Mouse (Mus musculus): ENCODE data around the gene Naa60.

DNA sequence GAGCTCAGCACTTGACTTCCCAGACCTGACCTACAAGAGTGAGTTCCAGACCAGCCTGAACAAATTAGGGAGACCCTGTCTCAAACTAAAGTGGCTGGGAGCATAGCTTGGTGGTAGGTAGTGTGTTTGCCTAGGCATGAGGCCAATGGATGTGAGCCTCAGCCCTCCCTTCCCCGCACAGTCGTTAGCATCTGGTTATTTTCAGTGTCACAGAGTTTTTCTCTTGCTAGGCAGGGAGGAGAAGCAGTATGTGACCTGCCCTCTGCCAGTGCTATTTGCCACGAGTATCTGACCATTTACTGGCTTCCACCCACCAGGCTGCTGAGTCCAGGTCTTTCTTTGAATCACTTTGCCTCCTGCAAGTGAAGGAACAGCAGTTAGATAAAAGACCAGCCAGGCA is 21.6 kb downstream of the Naa60 start:
- no peak for TF ChIP-seq CTCF (IDR thresholded peaks at IDR 0.05; ENCODE audit: low read depth, low read length)
- no peak for TF ChIP-seq TAL1 (conservative IDR thresholded peaks at IDR 0.05; ENCODE audit: low read depth, low read length)
- TF ChIP-seq GATA1 (IDR thresholded peaks at IDR 0.05; ENCODE audit: borderline replicate concordance, low read length), result no peak
